Mouse (Mus musculus): ENCODE data around the gene Ep300. TPM values are rescaled to one million over a fixed set of nuclear protein-coding genes. Genes with fewer than 3 reads are reported as not detected.

Ep300 gene
- polyA plus RNA-seq, 1 experiment from 2014 or later, result 11.2 TPM

GRCm38 (mm10) chr15:81568093-81568492 lies 17.1 kb upstream of the Ep300 start:
- DNase-seq (ENCODE audit: low spot score) (no peak), ATAC-seq (replicated peaks; ENCODE audit: low FRiP score, low read depth) (no peak)
- no peak overlapping the region for H3K4me2 ChIP-seq (ENCODE audit: low read length)
- TF ChIP-seq CTCF (IDR thresholded peaks at IDR 0.05; ENCODE audit: low read depth), result no peak
- H3K27me3 ChIP-seq (ENCODE audit: insufficient read depth, low read length), result no peaks in the 10 kb centered on the region
- H3K9me3 ChIP-seq (replicated peaks; ENCODE audit: low read length), result no peaks in the 10 kb centered on the region
- H3K27ac ChIP-seq, result no peak overlapping the region
- no peaks in the 10 kb centered on the region for H3K36me3 ChIP-seq (ENCODE audit: insufficient read depth, low read length)
- no peaks in the 10 kb centered on the region for H3K4me1 ChIP-seq (replicated peaks; ENCODE audit: insufficient read depth, low read length)
- WGBS, result 24% methylated on average over 2 of the region's 2 CpGs
- no peak overlapping the region for H3K9ac ChIP-seq (ENCODE audit: low read depth, low read length)
- H3K4me3 ChIP-seq (replicated peaks; ENCODE audit: low read depth, low read length), result no peak overlapping the region

GRCm38 (mm10) chr15:81568592-81568991 lies 16.6 kb upstream of the Ep300 start:
- H3K4me2 ChIP-seq (ENCODE audit: low read length), result no peak overlapping the region
- no peaks in the 10 kb centered on the region for H3K9me3 ChIP-seq (replicated peaks; ENCODE audit: low read length)
- DNase-seq (ENCODE audit: low spot score), result no peak
- H3K4me1 ChIP-seq (replicated peaks; ENCODE audit: insufficient read depth, low read length), result no peaks in the 10 kb centered on the region
- H3K27me3 ChIP-seq (ENCODE audit: insufficient read depth, low read length), result no peaks in the 10 kb centered on the region
- WGBS, result 36% methylated on average over 2 of the region's 2 CpGs
- H3K36me3 ChIP-seq (ENCODE audit: insufficient read depth, low read length), result no peaks in the 10 kb centered on the region
- no peak overlapping the region for H3K9ac ChIP-seq (ENCODE audit: low read depth, low read length)
- ATAC-seq (replicated peaks; ENCODE audit: low FRiP score, low read depth), result no peak
- H3K27ac ChIP-seq, result no peak overlapping the region
- TF ChIP-seq CTCF (IDR thresholded peaks at IDR 0.05; ENCODE audit: low read depth), result no peak
- no peak overlapping the region for H3K4me3 ChIP-seq (replicated peaks; ENCODE audit: low read depth, low read length)

- Histone ChIP-seq H3K36me3 (ENCODE audit: insufficient read depth, low read length) (no peaks in the 10 kb centered on the region), H3K4me2 (ENCODE audit: low read length) (no peak overlapping the region), H3K4me3 (replicated peaks; ENCODE audit: low read depth, low read length) (no peak overlapping the region), H3K27ac (no peak overlapping the region), H3K9me3 (replicated peaks; ENCODE audit: low read length) (no peaks in the 10 kb centered on the region), H3K27me3 (ENCODE audit: insufficient read depth, low read length) (no peaks in the 10 kb centered on the region), H3K4me1 (replicated peaks; ENCODE audit: insufficient read depth, low read length) (no peaks in the 10 kb centered on the region), H3K9ac (ENCODE audit: low read depth, low read length) (no peak overlapping the region)
- 16% methylated on average over 3 of the region's 3 CpGs for WGBS
- no peak for TF ChIP-seq CTCF (IDR thresholded peaks at IDR 0.05; ENCODE audit: low read depth)
- DNase-seq (ENCODE audit: low spot score), result no peak
- peak; percentile 17; the same call in 1 of the 2 replicates for ATAC-seq (replicated peaks; ENCODE audit: low FRiP score, low read depth)
Observed at GRCm38 (mm10) chr15:81576961-81577360, 8.2 kb upstream of the Ep300 start.

GRCm38 (mm10) chr15:81577743-81578165 lies 7.4 kb upstream of the Ep300 start:
- Histone ChIP-seq H3K36me3 (ENCODE audit: insufficient read depth, low read length) (no peaks in the 10 kb centered on the region), H3K27me3 (ENCODE audit: insufficient read depth, low read length) (no peaks in the 10 kb centered on the region), H3K9me3 (replicated peaks; ENCODE audit: low read length) (no peaks in the 10 kb centered on the region), H3K9ac (ENCODE audit: low read depth, low read length) (no peak overlapping the region), H3K27ac (no peak overlapping the region), H3K4me1 (replicated peaks; ENCODE audit: insufficient read depth, low read length) (no peaks in the 10 kb centered on the region), H3K4me2 (ENCODE audit: low read length) (no peak overlapping the region), H3K4me3 (replicated peaks; ENCODE audit: low read depth, low read length) (no peak overlapping the region)
- TF ChIP-seq CTCF (IDR thresholded peaks at IDR 0.05; ENCODE audit: low read depth), result no peak
- ATAC-seq (replicated peaks; ENCODE audit: low FRiP score, low read depth) (no peak), DNase-seq (ENCODE audit: low spot score) (no peak)
- 77% methylated on average over 7 of the region's 7 CpGs for WGBS

GRCm38 (mm10) chr15:81584466-81584865 lies 685 bp upstream of the Ep300 start:
- TF ChIP-seq CTCF (IDR thresholded peaks at IDR 0.05; ENCODE audit: low read depth), result no peak
- H3K4me3 ChIP-seq (replicated peaks; ENCODE audit: low read depth, low read length), result peak overlapping the region; percentile 97
- 4% methylated on average over 3 of the region's 3 CpGs for WGBS
- no peak for ATAC-seq (replicated peaks; ENCODE audit: low FRiP score, low read depth)
- H3K9ac ChIP-seq (ENCODE audit: low read depth, low read length), result peak overlapping the region; percentile 48
- no peaks in the 10 kb centered on the region for H3K36me3 ChIP-seq (ENCODE audit: insufficient read depth, low read length)
- peak overlapping the region; percentile 66; the same call in 1 of the 2 replicates for H3K27ac ChIP-seq
- peak overlapping the region; percentile 59 for H3K4me2 ChIP-seq (ENCODE audit: low read length)
- no peaks in the 10 kb centered on the region; the same call in 1 of the 2 replicates for H3K4me1 ChIP-seq (replicated peaks; ENCODE audit: insufficient read depth, low read length)
- no peaks in the 10 kb centered on the region for H3K27me3 ChIP-seq (ENCODE audit: insufficient read depth, low read length)
- no peaks in the 10 kb centered on the region for H3K9me3 ChIP-seq (replicated peaks; ENCODE audit: low read length)
- no peak for DNase-seq (ENCODE audit: low spot score)

- Histone ChIP-seq H3K9ac (ENCODE audit: low read depth, low read length) (peak overlapping the region; percentile 100), H3K27me3 (ENCODE audit: insufficient read depth, low read length) (no peaks in the 10 kb centered on the region), H3K4me3 (replicated peaks; ENCODE audit: low read depth, low read length) (peak overlapping the region; percentile 97), H3K4me2 (ENCODE audit: low read length) (peak overlapping the region; percentile 76), H3K36me3 (ENCODE audit: insufficient read depth, low read length) (no peaks in the 10 kb centered on the region), H3K4me1 (replicated peaks; ENCODE audit: insufficient read depth, low read length) (peaks cover 3% of the 10 kb centered on the region), H3K27ac (peak overlapping the region; percentile 100), H3K9me3 (replicated peaks; ENCODE audit: low read length) (no peaks in the 10 kb centered on the region)
- ATAC-seq (replicated peaks; ENCODE audit: low FRiP score, low read depth), result peak; percentile 58
- DNase-seq (ENCODE audit: low spot score), result peak; percentile 87
- 0% methylated on average over 57 of the region's 77 CpGs for WGBS
- peak; percentile 49 for TF ChIP-seq CTCF (IDR thresholded peaks at IDR 0.05; ENCODE audit: low read depth)
Observed at GRCm38 (mm10) chr15:81585746-81586461, 753 bp downstream of the Ep300 start.
